Mouse (Mus musculus): ENCODE results near the gene Exosc3. TPM values are rescaled to one million over a fixed set of nuclear protein-coding genes. Genes with fewer than 3 reads are reported as not detected.

The Exosc3 gene
- polyA plus RNA-seq, 1 experiment from 2014 or later = 48.9 TPM

DNA sequence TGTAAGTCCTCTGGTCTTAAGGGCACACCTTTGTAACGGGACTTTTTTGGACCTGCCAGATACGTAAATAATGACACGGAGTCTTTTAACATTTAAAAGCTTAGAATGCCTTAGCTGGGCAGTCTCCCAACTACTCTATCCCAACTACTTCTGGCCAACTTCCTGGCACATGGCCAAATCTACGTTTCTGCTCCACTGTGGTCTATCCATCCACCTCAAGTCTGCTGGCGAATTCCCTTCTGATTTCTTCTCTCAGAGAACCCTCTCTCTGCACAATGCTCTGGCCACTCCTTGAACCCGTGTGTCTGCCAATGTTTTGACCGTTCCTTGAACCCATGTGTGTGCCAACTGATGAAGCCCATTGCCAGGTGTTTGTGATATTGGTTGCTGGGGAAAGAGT lies 11.4 kb downstream of the Exosc3 start:
- H3K4me3 ChIP-seq = no peak overlapping the region
- no peaks in the 10 kb centered on the region for H3K4me1 ChIP-seq
- WGBS = 70% methylated on average over 7 of the region's 7 CpGs
- H3K27me3 ChIP-seq = peaks cover 3% of the 10 kb centered on the region; the same call in 1 of the 2 replicates
- no peaks in the 10 kb centered on the region for H3K9me3 ChIP-seq
- no peak overlapping the region for H3K27ac ChIP-seq (replicated peaks)
- no peaks in the 10 kb centered on the region for H3K36me3 ChIP-seq
- ATAC-seq (replicated peaks) = no peak
- H3K9ac ChIP-seq (replicated peaks) = no peak overlapping the region
- no peak overlapping the region for H3K4me2 ChIP-seq (replicated peaks)

DNA sequence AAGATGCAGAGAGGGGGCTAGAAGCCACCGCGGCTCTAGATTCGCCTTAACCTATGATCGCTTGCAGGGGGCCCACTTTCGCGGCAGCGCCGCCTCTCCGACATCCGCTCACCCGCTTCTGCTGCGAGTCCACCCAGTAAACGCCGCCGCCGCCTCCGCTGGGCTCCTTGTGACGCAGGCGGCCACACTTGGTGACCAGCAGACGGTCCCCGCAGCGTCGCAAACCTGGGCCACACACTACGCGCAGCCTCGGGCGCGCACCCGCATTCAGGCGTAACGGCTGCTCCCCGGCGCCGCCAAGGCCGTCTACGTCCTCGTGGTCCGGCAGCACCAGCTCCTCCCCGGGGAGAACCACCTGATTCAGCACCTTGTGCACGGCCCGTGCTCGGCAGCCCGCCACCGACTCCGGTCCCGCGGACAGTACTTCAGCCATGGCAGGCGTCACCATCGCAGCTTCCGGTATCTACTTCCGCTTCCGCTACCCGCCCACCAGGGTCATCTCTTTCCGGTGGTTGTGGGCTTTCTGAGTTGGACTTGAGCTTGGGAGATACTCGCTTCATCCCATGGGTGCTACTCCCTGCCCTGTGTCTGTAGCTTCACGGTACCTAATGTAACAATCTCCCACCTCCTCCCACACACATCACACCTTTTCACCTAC lies 22.2 kb downstream of the Exosc3 start:
- Histone ChIP-seq H3K4me1 (peaks cover 20% of the 10 kb centered on the region), H3K4me2 (replicated peaks) (peak overlapping the region; percentile 70), H3K27ac (replicated peaks) (peak overlapping the region; percentile 85), H3K9me3 (no peaks in the 10 kb centered on the region), H3K9ac (replicated peaks) (peak overlapping the region; percentile 90), H3K27me3 (peaks cover 6% of the 10 kb centered on the region; the same call in 1 of the 2 replicates), H3K36me3 (peaks cover 28% of the 10 kb centered on the region), H3K4me3 (peak overlapping the region; percentile 99)
- under 1% methylated on average over 56 of the region's 56 CpGs for WGBS
- ATAC-seq (replicated peaks) = peak; percentile 94

DNA sequence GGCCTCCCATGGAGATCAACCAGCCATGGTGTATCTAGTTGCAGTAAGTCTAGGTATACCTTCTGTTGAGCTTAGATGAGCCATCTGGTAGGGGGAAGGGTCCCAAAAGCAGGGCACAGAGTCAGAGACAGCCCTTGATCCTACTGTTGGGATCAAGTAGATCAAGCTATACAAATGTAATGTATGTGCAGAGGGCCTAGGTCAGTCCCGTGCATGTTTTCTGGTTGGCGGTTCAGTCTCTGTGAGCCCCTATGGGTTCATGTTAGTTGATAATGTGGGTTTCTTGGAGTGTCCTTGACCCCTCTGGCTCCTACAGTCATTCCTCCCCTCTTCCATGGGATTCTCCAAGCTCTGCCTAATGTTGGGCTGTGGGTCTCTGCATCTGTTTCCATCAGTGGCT lies 31.5 kb downstream of the Exosc3 start:
- no peak overlapping the region for H3K4me2 ChIP-seq (replicated peaks)

DNA sequence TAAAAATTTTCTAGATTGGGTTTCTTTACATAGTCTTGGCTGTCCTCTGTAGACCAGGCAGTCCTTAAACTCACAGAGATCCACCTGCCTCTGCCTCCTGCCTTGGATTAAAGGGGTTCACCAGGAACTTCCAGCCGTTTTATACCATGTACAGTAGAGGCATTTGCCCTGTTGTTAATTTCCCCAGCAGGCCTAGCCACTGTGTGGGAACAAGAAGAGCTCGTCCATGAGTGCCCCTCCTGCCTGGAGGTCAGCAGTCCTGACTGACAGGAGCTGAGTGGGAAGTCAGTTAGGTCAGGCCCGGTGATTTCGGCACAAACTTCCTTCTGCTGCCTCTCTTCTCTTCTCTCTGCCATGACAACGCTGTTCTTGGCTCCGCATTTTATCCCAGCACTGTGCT lies 33.9 kb downstream of the Exosc3 start:
- no peak overlapping the region for H3K27ac ChIP-seq (replicated peaks)
- WGBS = 95% methylated on average over 6 of the region's 6 CpGs
- no peaks in the 10 kb centered on the region for H3K9me3 ChIP-seq
- H3K4me1 ChIP-seq = no peaks in the 10 kb centered on the region
- no peak overlapping the region for H3K4me3 ChIP-seq
- H3K36me3 ChIP-seq = peaks cover 62% of the 10 kb centered on the region
- no peak overlapping the region for H3K9ac ChIP-seq (replicated peaks)
- no peak overlapping the region for H3K4me2 ChIP-seq (replicated peaks)
- no peak for ATAC-seq (replicated peaks)
- no peaks in the 10 kb centered on the region for H3K27me3 ChIP-seq

More for the DNA sequence above, 31.5 kb downstream of the Exosc3 start:
- no peak for ATAC-seq (replicated peaks)
- Histone ChIP-seq H3K27me3 (no peaks in the 10 kb centered on the region), H3K4me1 (no peaks in the 10 kb centered on the region), H3K4me3 (no peak overlapping the region), H3K27ac (replicated peaks) (no peak overlapping the region), H3K9me3 (no peaks in the 10 kb centered on the region), H3K36me3 (peaks cover 60% of the 10 kb centered on the region), H3K9ac (replicated peaks) (no peak overlapping the region)
- 95% methylated on average over 2 of the region's 2 CpGs for WGBS

DNA sequence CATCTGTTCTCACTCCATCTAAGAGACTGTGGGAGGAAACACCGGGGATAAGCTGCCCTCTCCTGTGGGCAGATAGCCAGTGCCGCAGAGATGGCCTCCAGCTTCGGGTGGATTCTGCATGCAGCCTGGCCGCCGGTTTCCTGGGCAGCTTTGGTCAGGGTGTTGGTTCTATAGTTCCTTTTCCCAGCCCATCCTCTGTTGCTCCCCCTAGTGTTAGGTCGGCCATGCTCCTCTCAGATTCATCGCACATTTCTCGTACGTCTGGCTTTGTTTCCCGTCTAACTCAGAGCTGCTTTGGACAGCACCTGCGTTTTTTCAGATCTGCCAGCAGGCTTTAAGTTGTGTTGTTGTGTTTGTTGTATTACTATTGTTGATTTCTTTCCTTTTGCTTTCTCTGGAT lies 34.5 kb downstream of the Exosc3 start:
- no peak overlapping the region for H3K9ac ChIP-seq (replicated peaks)
- no peak overlapping the region for H3K4me3 ChIP-seq
- no peaks in the 10 kb centered on the region for H3K27me3 ChIP-seq
- no peaks in the 10 kb centered on the region for H3K4me1 ChIP-seq
- WGBS = 34% methylated on average over 11 of the region's 11 CpGs
- H3K4me2 ChIP-seq (replicated peaks) = no peak overlapping the region
- H3K36me3 ChIP-seq = peaks cover 64% of the 10 kb centered on the region
- no peak for ATAC-seq (replicated peaks)
- no peak overlapping the region for H3K27ac ChIP-seq (replicated peaks)
- no peaks in the 10 kb centered on the region for H3K9me3 ChIP-seq

DNA sequence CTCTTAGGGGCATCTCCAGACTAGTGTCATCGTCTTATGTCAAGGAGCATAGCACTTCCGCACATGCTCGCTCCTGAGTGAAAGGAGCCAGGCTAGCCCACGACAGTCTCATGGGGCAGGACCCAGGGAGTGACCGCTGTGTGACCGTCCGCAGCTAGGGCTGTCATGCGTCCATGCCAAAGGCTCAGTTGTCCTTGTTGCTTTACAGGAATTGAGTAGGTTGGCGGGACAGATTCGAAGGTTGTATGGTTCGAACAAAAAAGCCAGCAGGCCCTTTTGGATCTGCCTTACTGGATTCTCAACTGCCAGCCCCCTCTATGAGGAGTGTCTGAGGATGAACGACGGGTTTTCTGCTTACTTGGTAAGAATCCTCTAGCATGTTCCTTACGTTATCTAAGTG lies 37.0 kb downstream of the Exosc3 start:
- Histone ChIP-seq H3K27ac (replicated peaks) (no peak overlapping the region), H3K9me3 (no peaks in the 10 kb centered on the region), H3K27me3 (no peaks in the 10 kb centered on the region), H3K4me2 (replicated peaks) (no peak overlapping the region), H3K4me1 (no peaks in the 10 kb centered on the region), H3K9ac (replicated peaks) (no peak overlapping the region), H3K4me3 (no peak overlapping the region), H3K36me3 (peaks cover 78% of the 10 kb centered on the region)
- 97% methylated on average over 14 of the region's 14 CpGs for WGBS
- ATAC-seq (replicated peaks) = no peak

DNA sequence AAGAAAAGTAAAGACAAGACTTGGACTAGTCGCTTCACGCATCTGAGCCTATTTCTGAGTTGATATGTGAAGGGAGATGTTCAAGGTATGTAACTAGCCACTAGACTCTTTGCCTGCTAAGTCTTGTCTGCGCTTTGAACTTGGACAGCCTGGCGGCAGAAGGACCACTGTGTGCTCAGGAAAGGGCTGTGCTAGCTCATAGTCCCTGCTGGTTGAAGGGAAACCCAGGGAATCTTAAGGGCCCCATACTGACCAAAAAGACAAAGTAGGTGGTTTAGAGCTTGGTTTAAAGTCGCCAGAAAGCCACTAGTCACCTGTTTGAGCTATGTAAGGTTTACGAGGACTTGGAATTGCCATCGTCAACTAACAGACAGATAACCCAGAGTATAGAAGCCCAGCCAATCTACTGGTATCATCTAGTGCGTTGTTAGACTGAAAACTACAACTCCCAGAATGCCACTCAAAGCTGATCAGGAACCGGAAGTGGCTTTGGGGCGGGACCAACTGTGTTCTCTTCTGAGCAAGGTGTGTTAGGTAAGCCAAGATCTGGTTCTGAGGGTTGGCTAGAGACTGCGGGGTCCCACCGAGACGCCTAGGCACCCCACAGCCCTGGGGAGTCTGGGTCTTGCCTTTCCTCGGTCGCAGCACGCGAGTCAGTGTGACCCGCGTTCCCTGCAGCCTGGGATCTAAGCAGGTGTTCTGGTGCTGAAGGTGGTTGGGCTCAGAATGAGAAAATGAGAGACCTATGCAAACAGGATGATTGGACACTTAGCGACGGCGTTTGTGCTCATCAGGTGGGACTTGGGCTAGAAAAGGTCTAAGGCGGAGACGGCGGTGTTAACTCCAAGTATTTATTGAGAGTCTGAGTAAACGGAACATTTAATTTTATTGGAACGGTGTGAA lies 45.6 kb downstream of the Exosc3 start, which contains the start of gene Trmt10b:
Gene Trmt10b, plus strand, starts transcription at position 466 of the 903 bp plus-strand sequence.
- H3K27me3 ChIP-seq = no peaks in the 10 kb centered on the region
- no peaks in the 10 kb centered on the region for H3K9me3 ChIP-seq
- WGBS = 20% methylated on average over 27 of the region's 27 CpGs
- H3K36me3 ChIP-seq = peaks cover 9% of the 10 kb centered on the region
- ATAC-seq (replicated peaks) = peak; percentile 95
- H3K4me1 ChIP-seq = peaks cover 11% of the 10 kb centered on the region
- H3K27ac ChIP-seq (replicated peaks) = no peak within 1 kb of the TSS
- peak within 1 kb of the TSS; percentile 72 for H3K9ac ChIP-seq (replicated peaks)
- H3K4me3 ChIP-seq = peak within 1 kb of the TSS; percentile 73
- peak within 1 kb of the TSS; percentile 65 for H3K4me2 ChIP-seq (replicated peaks)

DNA sequence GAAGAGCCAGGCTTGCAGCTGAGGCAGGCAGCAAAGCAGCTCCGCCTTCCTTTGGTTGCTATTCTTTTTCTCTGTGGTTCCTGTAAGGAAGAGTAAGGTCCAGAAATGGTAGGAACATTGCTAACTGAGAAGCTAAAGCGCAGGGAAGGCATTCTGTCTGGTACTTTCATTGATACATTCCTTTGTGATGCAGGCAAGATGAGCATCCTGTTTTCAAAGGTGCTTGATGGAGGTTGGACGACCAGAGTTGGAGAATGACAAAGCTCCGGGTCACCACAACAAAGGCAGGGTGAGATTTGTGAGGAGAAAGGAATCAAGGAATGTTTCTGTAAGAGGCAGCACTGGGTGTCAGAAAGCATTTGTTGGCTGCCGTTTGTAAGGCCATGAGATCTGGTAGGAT lies 54.6 kb downstream of the Exosc3 start:
- Histone ChIP-seq H3K9ac (replicated peaks) (no peak overlapping the region), H3K4me3 (no peak overlapping the region), H3K36me3 (no peaks in the 10 kb centered on the region), H3K4me1 (no peaks in the 10 kb centered on the region), H3K27ac (replicated peaks) (no peak overlapping the region), H3K9me3 (no peaks in the 10 kb centered on the region), H3K4me2 (replicated peaks) (no peak overlapping the region), H3K27me3 (no peaks in the 10 kb centered on the region)
- no peak for ATAC-seq (replicated peaks)
- WGBS = 78% methylated on average over 5 of the region's 5 CpGs

DNA sequence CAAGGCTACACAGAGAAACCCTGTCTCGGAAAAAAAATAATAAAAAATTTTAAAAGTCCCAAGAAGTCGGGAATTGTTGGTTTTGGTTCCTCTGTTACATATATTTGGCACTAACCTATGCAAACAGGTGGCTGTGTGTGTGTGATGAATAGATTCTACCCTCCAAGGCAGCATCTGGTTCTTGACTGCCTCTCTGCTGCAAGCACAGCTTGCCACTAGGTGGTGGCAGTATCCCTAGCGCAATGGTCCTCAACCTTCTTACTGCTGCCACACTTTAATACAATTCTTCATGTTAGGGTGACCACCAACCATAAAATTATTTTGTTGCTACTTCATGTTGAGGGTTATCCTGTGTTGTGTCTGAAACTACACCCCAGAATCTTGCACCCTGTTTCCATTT lies 56.2 kb downstream of the Exosc3 start:
- ATAC-seq (replicated peaks) = no peak
- no peaks in the 10 kb centered on the region for H3K27me3 ChIP-seq
- no peaks in the 10 kb centered on the region for H3K9me3 ChIP-seq
- H3K4me2 ChIP-seq (replicated peaks) = no peak overlapping the region
- H3K27ac ChIP-seq (replicated peaks) = no peak overlapping the region
- 48% methylated on average over 3 of the region's 3 CpGs for WGBS
- no peak overlapping the region for H3K4me3 ChIP-seq
- H3K36me3 ChIP-seq = no peaks in the 10 kb centered on the region
- H3K4me1 ChIP-seq = no peaks in the 10 kb centered on the region
- no peak overlapping the region for H3K9ac ChIP-seq (replicated peaks)

DNA sequence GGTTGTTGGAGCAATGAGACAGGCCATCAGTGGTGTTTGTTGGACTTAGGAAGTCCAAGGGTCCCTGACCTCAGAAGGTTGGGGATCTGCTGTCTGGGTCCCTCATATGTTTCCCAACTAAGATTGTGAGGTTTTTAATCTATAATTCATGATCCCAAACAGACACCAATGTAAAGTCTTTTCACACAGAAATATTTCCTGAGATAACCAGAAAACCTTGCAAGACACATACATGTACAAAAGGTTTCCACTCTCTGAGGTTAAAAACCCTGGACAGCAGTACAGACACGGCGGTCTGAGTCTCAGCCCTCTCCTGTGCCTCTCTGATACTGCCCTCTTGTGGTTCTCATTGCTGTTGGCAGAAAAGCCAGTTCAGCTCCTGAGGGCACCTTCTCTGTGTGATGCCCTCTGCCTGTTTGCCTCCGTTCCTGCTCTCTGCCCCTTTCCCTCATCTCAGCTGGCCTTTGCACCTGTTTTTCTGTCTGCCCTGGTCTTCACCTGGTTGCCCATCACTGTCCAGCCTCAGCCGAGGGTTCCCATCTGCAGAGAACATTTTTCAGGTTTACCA lies 62.5 kb downstream of the Exosc3 start:
- Histone ChIP-seq H3K9me3 (no peaks in the 10 kb centered on the region), H3K27ac (replicated peaks) (no peak overlapping the region), H3K4me2 (replicated peaks) (no peak overlapping the region), H3K9ac (replicated peaks) (no peak overlapping the region), H3K36me3 (no peaks in the 10 kb centered on the region), H3K4me3 (no peak overlapping the region), H3K27me3 (no peaks in the 10 kb centered on the region), H3K4me1 (no peaks in the 10 kb centered on the region)
- ATAC-seq (replicated peaks) = no peak; the same call in 1 of the 2 replicates
- 19% methylated on average over 4 of the region's 4 CpGs for WGBS

DNA sequence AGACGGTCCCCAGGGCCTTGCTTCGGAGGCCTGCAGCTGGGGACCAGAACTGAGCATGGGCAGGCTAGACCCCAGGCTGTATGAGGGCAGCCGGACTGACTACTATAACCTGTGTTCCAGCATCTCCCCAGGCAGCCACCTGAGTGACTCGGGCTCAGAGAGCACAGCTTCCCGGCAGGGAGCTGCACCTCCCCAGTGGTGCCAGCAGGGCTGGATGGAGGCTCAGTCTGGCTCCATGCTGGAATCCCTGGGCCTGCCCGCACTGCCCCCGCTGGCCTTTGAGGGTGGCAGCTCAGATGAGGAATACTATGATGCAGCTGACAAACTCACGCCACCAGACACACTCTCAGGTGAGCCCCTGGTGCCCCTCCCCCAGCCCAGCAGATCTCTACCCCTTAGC lies 63.2 kb downstream of the Exosc3 start:
- no peaks in the 10 kb centered on the region for H3K4me1 ChIP-seq
- no peak overlapping the region for H3K4me3 ChIP-seq
- 0 out of 2 replicates have a peak, but pooled peaks have one; percentile 13 for ATAC-seq (replicated peaks)
- no peaks in the 10 kb centered on the region for H3K9me3 ChIP-seq
- H3K36me3 ChIP-seq = no peaks in the 10 kb centered on the region
- no peak overlapping the region for H3K27ac ChIP-seq (replicated peaks)
- H3K9ac ChIP-seq (replicated peaks) = no peak overlapping the region
- 55% methylated on average over 8 of the region's 8 CpGs for WGBS
- H3K27me3 ChIP-seq = no peaks in the 10 kb centered on the region
- H3K4me2 ChIP-seq (replicated peaks) = no peak overlapping the region

DNA sequence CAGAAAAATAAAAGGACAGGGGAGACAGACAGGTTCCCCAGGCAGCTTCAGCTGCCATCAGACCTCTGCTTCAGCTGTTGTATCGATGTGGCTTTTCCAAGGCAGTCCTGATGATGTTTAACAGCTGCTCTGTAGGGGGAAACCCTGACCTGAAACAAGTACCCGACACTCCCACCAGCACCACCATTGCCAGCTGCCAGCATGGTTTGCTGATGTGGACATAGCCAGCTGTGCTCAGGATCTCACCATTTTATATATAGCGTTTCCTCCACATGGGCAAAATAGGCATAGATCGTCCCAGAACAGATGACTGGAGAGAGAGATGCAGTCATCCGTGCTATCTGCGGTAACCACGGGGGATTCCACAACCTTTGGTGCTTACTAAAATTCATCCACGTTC lies 66.8 kb downstream of the Exosc3 start:
- ATAC-seq (replicated peaks) = no peak
- H3K4me2 ChIP-seq (replicated peaks) = no peak overlapping the region
- H3K4me1 ChIP-seq = peaks cover 11% of the 10 kb centered on the region
- H3K4me3 ChIP-seq = no peak overlapping the region
- WGBS = 87% methylated on average over 8 of the region's 8 CpGs
- no peaks in the 10 kb centered on the region for H3K9me3 ChIP-seq
- H3K9ac ChIP-seq (replicated peaks) = no peak overlapping the region
- no peaks in the 10 kb centered on the region for H3K27me3 ChIP-seq
- no peak overlapping the region for H3K27ac ChIP-seq (replicated peaks)
- no peaks in the 10 kb centered on the region for H3K36me3 ChIP-seq

Measured in forebrain, embryonic 15.5 days (tissue).